8 mouse cellular contexts compared by ENCODE assay signal in the genomic region with DNA sequence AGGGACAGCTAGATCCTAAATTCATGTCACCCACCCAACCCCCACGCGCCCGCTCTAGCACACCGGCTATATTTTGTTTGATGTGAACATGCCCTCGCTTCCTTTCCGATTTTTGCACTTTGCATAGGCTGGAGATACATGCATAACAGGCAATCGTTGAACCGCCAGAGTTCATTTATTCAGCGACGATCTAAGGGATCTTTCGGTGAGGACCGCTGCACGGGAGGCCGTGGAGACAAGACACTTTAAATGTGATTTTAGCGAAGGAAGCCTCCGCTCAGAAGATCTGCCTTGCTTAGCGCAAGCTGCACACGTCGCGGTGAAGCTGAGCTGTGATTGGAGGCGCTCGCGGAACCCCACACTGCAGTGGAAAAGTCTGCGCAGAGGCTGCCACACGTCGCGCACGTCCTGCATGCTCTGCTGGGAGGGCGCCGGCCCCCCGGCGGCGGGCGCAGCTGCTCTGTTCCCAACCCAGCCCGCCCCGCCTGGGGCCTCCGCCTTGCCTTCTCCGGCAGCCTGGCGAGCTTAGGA. TPM values are rescaled to one million over a fixed set of nuclear protein-coding genes. Genes with fewer than 3 reads are reported as not detected.
DNase-seq lines count a peak whose midpoint lies in the region; ATAC-seq and TF ChIP-seq lines count a peak whose summit lies in the region.

No protein-coding gene starts in this region.

- H3K36me3 ChIP-seq in embryonic facial prominence, embryonic 10.5 days (replicated peaks) = peaks cover 12% of the 10 kb centered on the region
- H3K36me3 ChIP-seq in limb, embryonic 10.5 days = peaks cover 11% of the 10 kb centered on the region
- H3K36me3 ChIP-seq in midbrain, embryonic 11.5 days (ENCODE audit: control insufficient read depth, insufficient read depth, low read length) = no peaks in the 10 kb centered on the region
- H3K36me3 ChIP-seq in small intestine, adult 2 months (ENCODE audit: control insufficient read depth, insufficient read depth, low read length) = no peaks in the 10 kb centered on the region; the same call in 1 of the 2 replicates

- H3K4me1 ChIP-seq in embryonic facial prominence, embryonic 10.5 days = peaks cover 36% of the 10 kb centered on the region
- peaks cover 29% of the 10 kb centered on the region for H3K4me1 ChIP-seq in limb, embryonic 10.5 days
- H3K4me1 ChIP-seq in midbrain, embryonic 11.5 days (ENCODE audit: control insufficient read depth, insufficient read depth, low read length) = peaks cover 16% of the 10 kb centered on the region
- peaks cover 12% of the 10 kb centered on the region for H3K4me1 ChIP-seq in small intestine, adult 2 months (ENCODE audit: control insufficient read depth, insufficient read depth, insufficient read length, low read length)

- H3K9me3 ChIP-seq in embryonic facial prominence, embryonic 10.5 days = no peaks in the 10 kb centered on the region
- no peaks in the 10 kb centered on the region for H3K9me3 ChIP-seq in limb, embryonic 10.5 days (replicated peaks)
- H3K9me3 ChIP-seq in midbrain, embryonic 11.5 days (ENCODE audit: control insufficient read depth, low read length) = no peaks in the 10 kb centered on the region

- peak; percentile 43 for ATAC-seq in midbrain, embryonic 11.5 days (ENCODE audit: low FRiP score)

- peak; percentile 84 for DNase-seq in adrenal gland, postnatal 10 days
- DNase-seq in embryonic facial prominence, embryonic 10.5 days (ENCODE audit: low spot score) = peak; percentile 83
- DNase-seq in heart, adult 18-20 months = peak; percentile 79 to 85
- DNase-seq in kidney, adult 18-20 months = peak; percentile 74
- peak; percentile 73 for DNase-seq in limb, embryonic 10.5 days (ENCODE audit: low spot score)
- DNase-seq in midbrain, embryonic 11.5 days (ENCODE audit: low spot score, missing footprints) = peak; percentile 95
- DNase-seq in c-Kit-positive CD71-positive TER-119-positive erythroid progenitor cells, embryonic 14.5 days (ENCODE audit: low spot score) = no peak

- H3K4me2 ChIP-seq in midbrain, embryonic 11.5 days = peak overlapping the region; percentile 84

- no peak; the same call in 1 of the 2 replicates for TF ChIP-seq POLR2A in small intestine, adult 2 months (IDR thresholded peaks at IDR 0.05; ENCODE audit: low read depth, low read length)

- H3K27ac ChIP-seq in embryonic facial prominence, embryonic 10.5 days (replicated peaks) = peak overlapping the region; percentile 93
- peak overlapping the region; percentile 93 for H3K27ac ChIP-seq in limb, embryonic 10.5 days
- H3K27ac ChIP-seq in midbrain, embryonic 11.5 days (ENCODE audit: low read depth, low read length) = no peak overlapping the region
- no peak overlapping the region; the same call in 1 of the 2 replicates for H3K27ac ChIP-seq in small intestine, adult 2 months (ENCODE audit: insufficient read depth, low read depth, low read length)

- H3K27me3 ChIP-seq in embryonic facial prominence, embryonic 10.5 days (replicated peaks; ENCODE audit: low read depth, poor library complexity, severe bottlenecking) = peaks cover 30% of the 10 kb centered on the region
- H3K27me3 ChIP-seq in limb, embryonic 10.5 days (ENCODE audit: low read depth, poor library complexity, severe bottlenecking) = peaks cover 33% of the 10 kb centered on the region
- peaks cover 12% of the 10 kb centered on the region for H3K27me3 ChIP-seq in midbrain, embryonic 11.5 days (ENCODE audit: control insufficient read depth, insufficient read depth, low read length)
- H3K27me3 ChIP-seq in small intestine, adult 2 months (ENCODE audit: control insufficient read depth, insufficient read depth, low read length) = no peaks in the 10 kb centered on the region

- peak overlapping the region; percentile 52 for H3K9ac ChIP-seq in midbrain, embryonic 11.5 days (ENCODE audit: low read length)

- H3K4me3 ChIP-seq in embryonic facial prominence, embryonic 10.5 days = peak overlapping the region; percentile 74
- peak overlapping the region; percentile 74 for H3K4me3 ChIP-seq in limb, embryonic 10.5 days
- H3K4me3 ChIP-seq in midbrain, embryonic 11.5 days (ENCODE audit: low read depth, low read length) = peak overlapping the region; percentile 59
- peak overlapping the region; percentile 77 for H3K4me3 ChIP-seq in small intestine, adult 2 months (ENCODE audit: low read depth, low read length)

- WGBS in embryonic facial prominence, embryonic 10.5 days = under 1% methylated on average over 39 of the region's 39 CpGs
- under 1% methylated on average over 39 of the region's 39 CpGs for WGBS in limb, embryonic 10.5 days
- 0% methylated on average over 35 of the region's 39 CpGs for WGBS in midbrain, embryonic 11.5 days
- under 1% methylated on average over 39 of the region's 39 CpGs for WGBS in small intestine, adult 2 months

- no peak for TF ChIP-seq CTCF in small intestine, adult 2 months (IDR thresholded peaks at IDR 0.05; ENCODE audit: extremely low read depth, insufficient read length, insufficient replicate concordance, low read depth, low read length)

RNA-seq across cellular contexts. Expression of a gene that starts 50.9 kb away (rescaled TPM):
- total RNA-seq in adrenal gland, postnatal 10 days (2021) = 100 to 1,000 TPM; 107 to 116 TPM
- polyA plus RNA-seq in embryonic facial prominence, embryonic 10.5 days (2016; fragmentation: Nextera tagmentation; extraction: Ambion mirVana) = 15.4 and 17.0 TPM in 2 replicates
- 10 to 100 TPM; 11.3 to 23.2 TPM for total RNA-seq in heart, adult 18-20 months (2021)
- 10.7 and 11.3 TPM in 2 replicates for polyA plus RNA-seq in limb, embryonic 10.5 days (2016; fragmentation: Nextera tagmentation; extraction: Ambion mirVana)
- polyA plus RNA-seq in midbrain, embryonic 11.5 days (2014; fragmentation: Nextera tagmentation; extraction: Ambion mirVana) = 13.8 TPM in 2 replicates
- 14.2 and 15.5 TPM in 2 replicates for polyA plus RNA-seq in small intestine, adult 2 months (2012; rRNA removed)

Comparison
In these comparisons a context has a peak if more than half of its experiments do, and no peak if none do; other contexts are left out.
1. H3K27ac ChIP-seq: peak in embryonic facial prominence, embryonic 10.5 days (single experiment) and limb, embryonic 10.5 days (single experiment); none in midbrain, embryonic 11.5 days (single experiment) and small intestine, adult 2 months (single experiment).
2. Peak in every context shown above with its lines, with median percentiles within 50 percentile points of each other: H3K4me3 ChIP-seq.